Mouse (Mus musculus): ENCODE results near the gene Naa15.

- TF ChIP-seq EP300 (IDR thresholded peaks at IDR 0.05; ENCODE audit: low read depth) = no peak
- TF ChIP-seq CTCF (IDR thresholded peaks at IDR 0.05; ENCODE audit: low read depth) = no peak
These were observed 78.4 kb downstream of the Naa15 start for GRCm38 (mm10) chr3:51493272-51493838.

Data from liver, embryonic 14.5 days (tissue).